Mouse (Mus musculus): ENCODE measurements around the gene Pold4.

DNA sequence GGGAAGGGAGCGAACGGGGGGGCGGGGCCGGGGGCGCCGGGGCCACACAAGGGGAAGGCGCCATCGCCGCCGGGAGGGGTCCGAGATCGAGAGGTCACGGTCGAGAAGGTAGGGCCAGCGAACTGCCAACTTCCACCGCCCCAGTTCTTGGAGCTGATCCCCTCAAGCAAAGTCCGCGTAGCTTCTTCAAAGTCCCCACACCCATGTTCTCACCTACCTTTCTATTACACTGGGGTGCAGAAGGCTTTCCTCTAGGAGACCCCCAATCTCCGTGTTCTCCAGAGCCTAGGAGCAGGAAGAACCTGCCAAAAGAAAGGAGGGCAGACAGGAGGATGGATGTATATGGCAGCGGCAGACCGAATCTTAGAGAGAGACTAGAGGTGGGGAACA is 16.3 kb upstream of the Pold4 start:
- TF ChIP-seq TAL1 (conservative IDR thresholded peaks at IDR 0.05; ENCODE audit: low read depth, low read length) (no peak), CTCF (IDR thresholded peaks at IDR 0.05; ENCODE audit: low read depth, low read length) (no peak), GATA2 (IDR thresholded peaks at IDR 0.05; ENCODE audit: borderline replicate concordance, low read depth, low read length) (no peak), GATA1 (IDR thresholded peaks at IDR 0.05; ENCODE audit: borderline replicate concordance, low read length) (no peak)

All from G1E (cell line).